Mouse (Mus musculus) embryonic fibroblast, embryonic 13.5 days (primary cell): ENCODE measurements around the gene Emc9. TPM values are rescaled to one million over a fixed set of nuclear protein-coding genes. Genes with fewer than 3 reads are reported as not detected.
A peak's percentile ranks its signal among the peaks of the same experiment; 100 is the strongest.

Source experiments
- H3K27ac ChIP-seq: 2 replicates; pipeline ENCODE4 v1.5.1; 2012; ENCODE audit warnings: low read length, control low read depth, inconsistent platforms; ENCODE audit not compliant: insufficient read depth
- H3K4me1 ChIP-seq: 2 replicates; pipeline ENCODE4 v1.6.1; 2011; ENCODE audit warnings: low read length; ENCODE audit not compliant: control insufficient read depth, insufficient read depth
- H3K4me3 ChIP-seq: 2 replicates; pipeline ENCODE4 v1.5.1; 2011; ENCODE audit warnings: mild to moderate bottlenecking, control low read depth, low read length; ENCODE audit not compliant: insufficient read depth
- CTCF ChIP-seq: IDR thresholded peaks from 2 replicates; pipeline ENCODE4 v1.5.1; 2011; ENCODE audit warnings: mild to moderate bottlenecking, control low read depth, low read length, moderate library complexity, borderline replicate concordance; ENCODE audit not compliant: insufficient read depth
- POLR2A ChIP-seq: IDR thresholded peaks from 2 replicates; pipeline ENCODE4 v1.6.1; 2011; ENCODE audit warnings: low read depth, mild to moderate bottlenecking, control low read depth, low read length, moderate library complexity
- polyA plus RNA-seq: library from polyadenylated mRNA; stranded (reverse); fragments of >200 nt; gene quantifications from 2 replicates; pipeline ENCODE4 v1.2.4, GENCODE M21; 2011; ENCODE audit warnings: low read depth; ENCODE audit not compliant: missing spikeins, insufficient read length

The Emc9 gene
- polyA plus RNA-seq, 1 experiment = 8.9 TPM

DNA sequence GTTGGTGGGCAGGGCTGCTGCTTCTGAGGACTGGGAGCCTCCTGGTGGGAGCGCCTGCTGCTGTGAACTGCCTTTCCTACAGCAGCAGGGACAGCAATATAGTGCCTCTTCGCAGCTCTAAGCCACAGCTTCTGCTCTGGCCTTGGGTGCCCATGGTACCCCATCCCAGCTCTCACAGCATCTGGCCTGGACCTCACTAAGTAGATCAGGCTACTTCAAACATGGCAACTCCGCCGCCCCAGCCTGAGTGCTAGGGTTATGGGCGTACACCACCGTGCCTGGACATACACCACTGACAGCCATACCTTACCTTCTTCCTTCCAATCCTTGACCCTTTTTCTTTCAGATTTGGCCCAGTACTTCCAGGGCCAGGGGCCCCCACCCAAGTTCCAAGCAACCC lies 23.2 kb upstream of the Emc9 start:
- TF ChIP-seq POLR2A (no peak), CTCF (no peak)
- H3K27ac ChIP-seq = no peak overlapping the region
- no peak overlapping the region for H3K4me3 ChIP-seq
- H3K4me1 ChIP-seq = no peaks in the 10 kb centered on the region

DNA sequence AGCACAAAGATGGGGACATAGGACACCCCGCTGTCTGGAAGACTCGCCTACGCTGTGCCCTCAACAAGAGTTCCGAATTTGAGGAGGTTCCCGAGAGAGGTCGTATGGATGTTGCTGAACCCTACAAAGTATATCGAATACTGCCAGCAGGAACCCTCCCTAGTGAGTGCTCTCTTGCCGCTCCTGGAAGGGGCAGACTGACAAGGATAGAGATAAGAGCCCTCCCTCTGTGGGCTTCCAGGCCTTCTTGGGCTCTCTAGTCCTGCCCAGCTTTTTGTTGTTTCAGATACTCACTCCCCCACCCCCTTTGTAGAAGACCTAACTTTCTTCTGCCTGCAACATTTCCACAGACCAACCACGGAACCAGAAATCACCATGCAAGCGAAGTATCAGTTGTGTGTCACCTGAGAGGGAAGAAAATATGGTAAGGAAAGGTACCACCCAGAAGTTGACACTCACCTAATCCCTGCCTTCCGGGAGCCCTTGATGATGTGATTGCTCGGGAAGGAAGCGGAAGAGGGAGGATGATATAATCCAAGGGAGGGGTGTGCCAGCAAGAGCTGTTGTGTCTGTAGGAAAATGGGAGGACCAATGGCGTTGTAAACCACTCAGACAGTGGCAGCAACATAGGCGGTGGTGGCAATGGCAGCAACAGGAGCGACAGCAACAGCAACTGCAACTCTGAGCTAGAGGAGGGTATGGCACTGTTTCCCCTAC lies 20.8 kb upstream of the Emc9 start:
- TF ChIP-seq CTCF (no peak), POLR2A (no peak)
- Histone ChIP-seq H3K4me3 (no peak overlapping the region), H3K27ac (no peak overlapping the region), H3K4me1 (no peaks in the 10 kb centered on the region)

DNA sequence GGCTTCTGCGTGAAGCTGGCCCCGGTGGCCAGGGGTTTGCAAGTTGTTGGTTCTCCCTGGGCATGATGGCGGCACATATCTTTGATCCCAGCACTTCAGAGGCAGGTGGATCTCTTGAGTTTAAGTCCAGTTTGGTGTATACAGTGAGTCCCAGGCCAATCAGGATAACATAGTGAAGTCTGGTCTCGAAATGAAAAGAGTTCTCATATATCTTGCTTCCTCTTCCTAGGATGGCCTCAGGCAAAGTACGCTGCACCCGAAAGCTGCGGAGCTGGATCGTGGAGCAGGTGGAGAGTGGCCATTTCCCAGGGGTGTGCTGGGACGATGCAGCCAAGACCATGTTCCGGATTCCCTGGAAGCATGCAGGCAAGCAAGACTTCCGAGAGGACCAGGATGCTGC lies 19.7 kb upstream of the Emc9 start:
- TF ChIP-seq POLR2A (no peak; the same call in 1 of the 2 replicates), CTCF (no peak)
- no peak overlapping the region for H3K27ac ChIP-seq
- H3K4me1 ChIP-seq = no peaks in the 10 kb centered on the region
- H3K4me3 ChIP-seq = 0 out of 2 replicates have a peak overlapping the region, but pooled peaks have one; percentile 57

DNA sequence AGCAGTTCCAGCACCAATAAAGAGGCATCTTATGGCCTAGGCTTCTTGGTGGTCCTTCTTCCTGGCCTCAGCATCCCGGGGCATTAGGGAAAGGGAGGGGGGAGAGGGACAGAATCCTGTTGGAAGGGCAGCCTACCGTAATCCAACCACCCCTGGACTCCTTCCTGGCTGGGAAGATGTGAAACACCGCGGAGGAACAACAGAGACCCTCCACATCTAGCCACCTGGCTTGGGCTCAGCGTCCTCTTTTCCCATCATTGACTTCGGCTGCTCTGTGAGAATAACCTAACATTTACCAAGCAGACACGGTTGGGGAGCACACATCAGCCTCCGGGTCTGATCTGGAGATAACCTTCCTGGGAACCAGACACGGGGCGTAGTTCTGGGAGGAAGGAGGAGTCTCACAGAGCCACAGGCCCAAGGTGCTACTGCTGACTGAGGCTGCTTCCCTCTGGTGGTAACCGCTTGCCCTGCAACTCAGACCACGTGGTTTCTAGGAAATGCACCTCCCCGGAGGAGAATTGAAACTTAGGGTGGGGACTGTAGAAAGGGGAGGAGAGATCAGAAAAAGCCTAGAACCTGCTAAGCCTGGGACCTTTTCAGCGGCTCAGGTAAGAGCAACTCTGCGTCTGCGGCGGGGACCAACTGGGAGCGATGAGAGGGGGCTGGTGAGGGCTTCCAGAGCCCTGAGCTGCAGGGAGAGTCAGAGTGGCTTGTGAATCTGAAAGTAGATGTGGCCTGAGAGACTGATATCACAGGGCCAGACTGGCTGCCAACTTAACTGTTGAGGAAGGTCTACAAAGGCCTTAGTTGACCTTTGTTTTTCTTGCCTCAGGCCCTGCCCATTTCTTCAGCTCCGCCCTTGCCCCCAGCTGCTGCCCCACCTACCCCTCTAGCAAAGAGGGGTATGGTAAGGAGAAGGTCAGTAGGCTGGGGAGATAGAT lies 18.8 kb upstream of the Emc9 start:
- peak; percentile 86; the same call in 1 of the 2 replicates for TF ChIP-seq CTCF
- TF ChIP-seq POLR2A = peak; percentile 70; the same call in 1 of the 2 replicates
- peak overlapping the region; percentile 76 for H3K27ac ChIP-seq
- H3K4me1 ChIP-seq = no peaks in the 10 kb centered on the region
- peak overlapping the region; percentile 57 for H3K4me3 ChIP-seq

DNA sequence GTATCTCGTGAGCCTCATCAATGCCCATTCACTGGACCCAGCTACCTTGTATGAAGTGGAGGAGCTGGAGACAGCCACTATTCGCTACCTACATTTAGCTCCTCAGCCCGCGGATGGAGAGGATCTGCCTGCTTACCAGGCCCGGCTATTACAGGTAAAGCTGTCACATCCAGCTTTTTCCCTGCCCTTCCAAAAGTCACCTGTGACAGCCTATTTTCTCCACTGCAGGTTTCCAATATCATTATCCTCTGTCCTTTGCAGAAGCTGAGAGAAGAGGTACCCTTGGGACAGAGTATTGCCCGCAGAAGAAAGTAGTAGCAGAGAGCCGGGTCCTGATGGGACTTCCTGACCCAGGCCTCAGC lies 18.1 kb upstream of the Emc9 start, which contains the start of gene Irf9:
Irf9 (plus strand) TSS at position 301 of the 362 bp plus-strand sequence.
- Histone ChIP-seq H3K27ac (peak within 1 kb of the TSS; percentile 76), H3K4me3 (peak within 1 kb of the TSS; percentile 57), H3K4me1 (no peaks in the 10 kb centered on the region)
- TF ChIP-seq CTCF = no peak
- TF ChIP-seq POLR2A = no peak

DNA sequence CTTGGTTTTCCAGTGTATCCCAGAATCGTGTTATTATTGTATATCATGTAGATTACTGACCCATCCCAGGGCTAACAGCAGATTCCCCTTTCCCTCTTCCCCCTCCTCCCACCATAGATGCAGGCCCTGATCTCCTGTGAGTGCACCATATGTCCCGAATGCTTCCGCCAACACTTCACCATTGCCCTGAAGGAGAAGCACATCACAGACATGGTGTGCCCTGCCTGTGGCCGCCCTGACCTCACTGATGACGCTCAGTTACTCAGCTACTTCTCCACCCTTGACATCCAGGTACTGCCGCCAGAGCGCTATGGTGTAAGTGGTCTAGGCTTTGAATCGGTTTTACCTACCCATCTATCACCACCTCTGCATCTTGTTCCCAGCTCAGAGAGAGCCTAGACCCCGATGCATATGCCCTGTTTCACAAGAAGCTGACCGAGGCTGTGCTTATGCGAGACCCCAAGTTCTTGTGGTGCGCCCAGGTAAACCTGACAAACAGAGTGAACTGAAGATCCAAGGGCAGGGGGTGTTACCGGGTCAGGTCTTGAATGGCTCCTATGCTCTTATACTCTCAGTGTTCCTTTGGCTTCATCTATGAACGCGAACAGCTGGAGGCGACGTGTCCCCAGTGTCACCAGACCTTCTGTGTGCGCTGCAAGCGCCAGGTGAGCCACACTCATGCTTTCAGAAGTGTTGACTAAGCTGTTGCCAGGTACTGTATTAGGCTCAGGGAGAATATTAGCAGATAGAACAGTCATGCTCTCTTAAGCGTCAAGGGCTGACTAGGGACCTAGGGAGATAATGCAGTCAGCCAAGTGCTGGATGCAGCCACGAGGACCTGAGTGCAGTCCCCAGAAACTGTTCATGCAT lies 13.7 kb upstream of the Emc9 start:
- Histone ChIP-seq H3K27ac (no peak overlapping the region), H3K4me3 (no peak overlapping the region), H3K4me1 (no peaks in the 10 kb centered on the region)
- no peak for TF ChIP-seq POLR2A
- no peak for TF ChIP-seq CTCF

DNA sequence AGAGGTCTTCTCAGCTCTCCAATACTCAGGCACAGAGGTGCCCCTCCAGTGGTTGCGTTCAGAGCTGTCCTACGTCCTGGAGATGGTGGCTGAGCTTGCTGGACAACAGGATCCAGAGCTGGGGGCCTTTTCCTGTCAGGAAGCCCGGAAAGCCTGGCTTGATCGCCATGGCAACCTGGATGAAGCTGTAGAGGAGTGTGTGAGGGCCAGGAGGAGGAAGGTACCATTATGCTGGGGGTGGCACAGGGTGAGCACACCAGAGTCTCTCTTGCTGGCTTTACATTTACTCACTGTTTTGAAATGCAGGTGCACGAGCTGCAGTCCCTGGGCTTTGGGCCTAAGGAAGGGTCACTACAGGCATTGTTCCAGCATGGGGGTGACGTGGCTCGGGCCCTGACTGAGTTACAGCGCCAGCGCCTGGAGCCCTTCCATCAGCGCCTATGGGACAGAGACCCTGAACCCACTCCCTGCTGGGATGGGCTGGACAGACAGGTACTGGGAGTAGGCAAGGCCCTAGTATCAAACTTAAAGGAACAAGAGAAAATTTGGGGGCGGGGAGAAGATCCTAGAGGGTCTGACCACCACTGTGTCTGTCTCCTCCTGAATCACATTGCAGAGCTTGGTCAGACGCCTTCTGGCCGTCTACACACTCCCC lies 11.1 kb upstream of the Emc9 start:
- Histone ChIP-seq H3K4me3 (no peak overlapping the region), H3K27ac (no peak overlapping the region)
- no peak for TF ChIP-seq CTCF
- TF ChIP-seq POLR2A = no peak

DNA sequence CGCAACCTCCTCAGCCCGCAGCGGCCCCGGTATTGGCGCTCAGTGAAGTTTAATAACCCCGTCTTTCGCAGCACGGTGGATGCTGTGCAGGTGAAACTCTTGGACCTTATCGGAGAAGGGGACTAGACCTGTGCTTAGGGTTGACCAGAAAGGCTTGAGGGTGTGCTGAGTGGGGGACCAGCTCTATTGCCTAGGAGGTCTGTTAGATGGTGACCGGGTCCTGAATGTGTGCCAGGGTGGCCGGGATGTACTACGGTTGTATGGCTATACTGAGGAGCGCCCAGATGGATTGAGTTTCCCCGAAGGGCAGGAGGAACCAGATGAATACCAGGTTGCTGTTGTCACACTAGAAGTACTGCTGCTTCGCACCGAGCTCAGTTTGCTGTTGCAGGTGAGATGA lies 7.1 kb upstream of the Emc9 start:
- H3K4me3 ChIP-seq = peak overlapping the region; percentile 78
- H3K27ac ChIP-seq = no peak overlapping the region
- 0 out of 2 replicates have a peak, but pooled peaks cover 4% of the 10 kb centered on the region for H3K4me1 ChIP-seq
- TF ChIP-seq POLR2A (no peak), CTCF (no peak)

More for the DNA sequence above, 11.1 kb upstream of the Emc9 start:
- H3K4me1 ChIP-seq = no peaks in the 10 kb centered on the region
